Mouse (Mus musculus): Measurements from ENCODE around the gene Lrrc3c. TPM values are rescaled to one million over a fixed set of nuclear protein-coding genes. Genes with fewer than 3 reads are reported as not detected.

Gene Lrrc3c
- polyA plus RNA-seq, 1 experiment, result not detected

- peaks cover 20% of the 10 kb centered on the region for H3K79me2 ChIP-seq (ENCODE audit: control insufficient read depth, insufficient read depth)
- H3K4me2 ChIP-seq (ENCODE audit: low read depth), result no peak overlapping the region
- no peak overlapping the region for H3K4me3 ChIP-seq
- no peak overlapping the region for H3ac ChIP-seq (ENCODE audit: control insufficient read depth, insufficient read length)
- no peak for TF ChIP-seq POLR2A (IDR thresholded peaks at IDR 0.05; ENCODE audit: insufficient read length, low read depth)
- no peak for TF ChIP-seq MYOG (IDR thresholded peaks at IDR 0.05; ENCODE audit: control insufficient read depth in 1 of 3, insufficient read depth in 1 of 3, insufficient read length in 2 of 3, low read depth in 2 of 3)
- no peak for TF ChIP-seq E2F4 (IDR thresholded peaks at IDR 0.05; ENCODE audit: insufficient read depth)
- TF ChIP-seq MAX (IDR thresholded peaks at IDR 0.05; ENCODE audit: low read depth), result no peak
- TF ChIP-seq TCF12 (IDR thresholded peaks at IDR 0.05; ENCODE audit: insufficient read depth, poor library complexity, severe bottlenecking), result no peak
- TF ChIP-seq SRF (IDR thresholded peaks at IDR 0.05; ENCODE audit: control insufficient read depth, insufficient read length, low read depth), result no peak
- TF ChIP-seq CEBPB (IDR thresholded peaks at IDR 0.05; ENCODE audit: insufficient read depth, poor library complexity, severe bottlenecking), result no peak
- no peak for TF ChIP-seq USF1 (IDR thresholded peaks at IDR 0.05; ENCODE audit: low read depth)
- TF ChIP-seq MYOD1 (IDR thresholded peaks at IDR 0.05; ENCODE audit: control insufficient read depth in 1 of 3, insufficient read length in 2 of 3, low read depth in 2 of 3), result no peak
- no peak for TF ChIP-seq POLR2AphosphoS2 (IDR thresholded peaks at IDR 0.05; ENCODE audit: insufficient read length, low read depth)
- no peak for TF ChIP-seq TCF3 (IDR thresholded peaks at IDR 0.05; ENCODE audit: insufficient read length, low read depth)
- TF ChIP-seq REST (IDR thresholded peaks at IDR 0.05; ENCODE audit: insufficient read depth, insufficient read length), result no peak
- H3K27me3 ChIP-seq (ENCODE audit: control insufficient read depth, insufficient read depth, insufficient read length), result no peaks in the 10 kb centered on the region
- peaks cover 7% of the 10 kb centered on the region for H3K36me3 ChIP-seq (ENCODE audit: control insufficient read depth, insufficient read depth)
Measured at GRCm38 (mm10) chr11:98584146-98584545, 13.9 kb upstream of the Lrrc3c start.

- peaks cover 7% of the 10 kb centered on the region for H3K36me3 ChIP-seq (ENCODE audit: control insufficient read depth, insufficient read depth)
- no peak overlapping the region for H3K4me2 ChIP-seq (ENCODE audit: low read depth)
- H3K79me2 ChIP-seq (ENCODE audit: control insufficient read depth, insufficient read depth), result peaks cover 20% of the 10 kb centered on the region
- TF ChIP-seq POLR2AphosphoS2 (IDR thresholded peaks at IDR 0.05; ENCODE audit: insufficient read length, low read depth), result no peak
- no peak for TF ChIP-seq USF1 (IDR thresholded peaks at IDR 0.05; ENCODE audit: low read depth)
- no peak for TF ChIP-seq TCF3 (IDR thresholded peaks at IDR 0.05; ENCODE audit: insufficient read length, low read depth)
- no peak for TF ChIP-seq MAX (IDR thresholded peaks at IDR 0.05; ENCODE audit: low read depth)
- no peak for TF ChIP-seq TCF12 (IDR thresholded peaks at IDR 0.05; ENCODE audit: insufficient read depth, poor library complexity, severe bottlenecking)
- H3K27me3 ChIP-seq (ENCODE audit: control insufficient read depth, insufficient read depth, insufficient read length), result no peaks in the 10 kb centered on the region
- no peak overlapping the region for H3ac ChIP-seq (ENCODE audit: control insufficient read depth, insufficient read length)
- H3K4me3 ChIP-seq, result no peak overlapping the region
Measured at GRCm38 (mm10) chr11:98584629-98585177, 13.4 kb upstream of the Lrrc3c start.

DNA sequence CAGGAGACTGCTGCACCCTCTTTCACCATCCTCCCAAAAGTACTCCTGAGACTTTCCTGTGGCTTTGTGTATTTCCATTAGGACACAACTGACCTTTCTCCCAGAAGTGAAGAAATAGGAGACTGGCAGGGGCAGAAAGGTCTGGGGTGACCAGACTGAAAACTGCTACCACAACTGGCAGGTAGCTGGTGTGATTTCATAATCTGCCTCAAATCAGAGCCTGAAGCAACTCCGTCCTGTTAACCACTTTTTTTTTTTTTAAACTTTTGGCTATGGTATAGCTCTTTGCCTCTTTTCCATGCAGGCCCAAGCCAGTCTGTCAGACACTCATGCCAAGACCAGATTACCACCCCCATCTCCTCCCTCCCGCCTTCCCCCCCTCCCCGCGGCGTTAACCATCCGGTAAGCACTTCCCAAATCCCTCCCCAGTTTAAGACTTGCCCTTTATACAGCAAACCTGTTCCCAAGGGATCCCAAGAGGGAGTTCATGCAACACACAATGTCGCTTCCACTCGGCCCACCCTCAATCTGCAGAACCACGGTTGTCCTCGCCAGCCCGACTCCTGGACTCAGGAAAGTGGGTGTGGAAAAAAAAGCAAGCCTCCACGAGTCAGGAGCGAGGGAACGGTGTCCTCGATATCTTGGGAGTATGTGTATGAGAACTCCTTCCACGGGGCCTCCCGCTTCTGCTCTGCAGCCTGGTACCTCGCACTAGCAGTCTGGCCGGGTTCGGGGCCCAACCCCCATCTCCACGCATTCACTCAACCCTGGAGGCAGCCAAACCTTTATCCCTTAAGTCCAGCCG, 11.8 kb upstream of the Lrrc3c start:
- peaks cover 20% of the 10 kb centered on the region for H3K79me2 ChIP-seq (ENCODE audit: control insufficient read depth, insufficient read depth)
- H3ac ChIP-seq (ENCODE audit: control insufficient read depth, insufficient read length), result peak overlapping the region; percentile 83
- TF ChIP-seq SRF (IDR thresholded peaks at IDR 0.05; ENCODE audit: control insufficient read depth, insufficient read length, low read depth), result no peak
- TF ChIP-seq TCF12 (IDR thresholded peaks at IDR 0.05; ENCODE audit: insufficient read depth, poor library complexity, severe bottlenecking), result no peak
- no peak for TF ChIP-seq MYOD1 (IDR thresholded peaks at IDR 0.05; ENCODE audit: control insufficient read depth in 1 of 3, insufficient read length in 2 of 3, low read depth in 2 of 3)
- no peak for TF ChIP-seq CEBPB (IDR thresholded peaks at IDR 0.05; ENCODE audit: insufficient read depth, poor library complexity, severe bottlenecking)
- no peak for TF ChIP-seq MAX (IDR thresholded peaks at IDR 0.05; ENCODE audit: low read depth)
- no peak for TF ChIP-seq POLR2AphosphoS2 (IDR thresholded peaks at IDR 0.05; ENCODE audit: insufficient read length, low read depth)
- TF ChIP-seq USF1 (IDR thresholded peaks at IDR 0.05; ENCODE audit: low read depth), result no peak
- no peak for TF ChIP-seq E2F4 (IDR thresholded peaks at IDR 0.05; ENCODE audit: insufficient read depth)
- TF ChIP-seq MYOG (IDR thresholded peaks at IDR 0.05; ENCODE audit: control insufficient read depth in 1 of 3, insufficient read depth in 1 of 3, insufficient read length in 2 of 3, low read depth in 2 of 3), result no peak
- no peak for TF ChIP-seq REST (IDR thresholded peaks at IDR 0.05; ENCODE audit: insufficient read depth, insufficient read length)
- TF ChIP-seq POLR2A (IDR thresholded peaks at IDR 0.05; ENCODE audit: insufficient read length, low read depth), result no peak
- no peak for TF ChIP-seq TCF3 (IDR thresholded peaks at IDR 0.05; ENCODE audit: insufficient read length, low read depth)
- H3K4me2 ChIP-seq (ENCODE audit: low read depth), result peak overlapping the region; percentile 93
- H3K27me3 ChIP-seq (ENCODE audit: control insufficient read depth, insufficient read depth, insufficient read length), result peaks cover 8% of the 10 kb centered on the region
- H3K4me3 ChIP-seq, result peak overlapping the region; percentile 77
- H3K36me3 ChIP-seq (ENCODE audit: control insufficient read depth, insufficient read depth), result peaks cover 7% of the 10 kb centered on the region

- peak within 1 kb of the TSS; percentile 77 for H3K4me3 ChIP-seq
- peaks cover 20% of the 10 kb centered on the region for H3K79me2 ChIP-seq (ENCODE audit: control insufficient read depth, insufficient read depth)
- peaks cover 12% of the 10 kb centered on the region for H3K27me3 ChIP-seq (ENCODE audit: control insufficient read depth, insufficient read depth, insufficient read length)
- peak within 1 kb of the TSS; percentile 93 for H3K4me2 ChIP-seq (ENCODE audit: low read depth)
- H3K36me3 ChIP-seq (ENCODE audit: control insufficient read depth, insufficient read depth), result peaks cover 7% of the 10 kb centered on the region
- peak within 1 kb of the TSS; percentile 83 for H3ac ChIP-seq (ENCODE audit: control insufficient read depth, insufficient read length)
- TF ChIP-seq CEBPB (IDR thresholded peaks at IDR 0.05; ENCODE audit: insufficient read depth, poor library complexity, severe bottlenecking) (peak; percentile 77), POLR2AphosphoS2 (IDR thresholded peaks at IDR 0.05; ENCODE audit: insufficient read length, low read depth) (peak; percentile 64), USF1 (IDR thresholded peaks at IDR 0.05; ENCODE audit: low read depth) (peak; percentile 0), POLR2A (IDR thresholded peaks at IDR 0.05; ENCODE audit: insufficient read length, low read depth) (peak; percentile 64), E2F4 (IDR thresholded peaks at IDR 0.05; ENCODE audit: insufficient read depth) (no peak), MAX (IDR thresholded peaks at IDR 0.05; ENCODE audit: low read depth) (peak; percentile 61), REST (IDR thresholded peaks at IDR 0.05; ENCODE audit: insufficient read depth, insufficient read length) (no peak), TCF3 (IDR thresholded peaks at IDR 0.05; ENCODE audit: insufficient read length, low read depth) (no peak), MYOD1 (IDR thresholded peaks at IDR 0.05; ENCODE audit: control insufficient read depth in 1 of 3, insufficient read length in 2 of 3, low read depth in 2 of 3) (peak in 1 of 3 experiments; percentile 25), TCF12 (IDR thresholded peaks at IDR 0.05; ENCODE audit: insufficient read depth, poor library complexity, severe bottlenecking) (no peak), SRF (IDR thresholded peaks at IDR 0.05; ENCODE audit: control insufficient read depth, insufficient read length, low read depth) (peak; percentile 77), MYOG (IDR thresholded peaks at IDR 0.05; ENCODE audit: control insufficient read depth in 1 of 3, insufficient read depth in 1 of 3, insufficient read length in 2 of 3, low read depth in 2 of 3) (peak in 1 of 3 experiments; percentile 28)
Measured at GRCm38 (mm10) chr11:98586892-98587563, 11.1 kb upstream of the Lrrc3c start, which contains the start of gene Ormdl3. Gene Ormdl3 (minus strand): TSS chr11:98587368.
